Mouse (Mus musculus): ENCODE data around the gene Cadm1.

GRCm38 (mm10) chr9:47776941-47777919 is 247.3 kb downstream of the Cadm1 start:
- TF ChIP-seq CTCF (IDR thresholded peaks at IDR 0.05), result no peak
- TF ChIP-seq EP300 (IDR thresholded peaks at IDR 0.05), result no peak
